Mouse (Mus musculus) frontal cortex, adult 2 months (tissue): Measurements from ENCODE around the gene Snrpb2. TPM values are rescaled to one million over a fixed set of nuclear protein-coding genes. Genes with fewer than 3 reads are reported as not detected.

Experiments used
- DNase-seq, 2 experiments: peaks; one replicate each; pipeline ENCODE4 v3.0.0; 2022; ENCODE audit warnings: low spot score in 1 of 2; ENCODE audit errors: extremely low spot score in 1 of 2
- polyA plus RNA-seq: library from polyadenylated mRNA; depleted of rRNA; stranded (reverse); fragments of >200 nt; gene quantifications from 2 replicates; pipeline ENCODE4 v1.2.3, GENCODE M21; 2012; rRNA removed

Gene Snrpb2
- 25.5 and 27.6 TPM in 2 replicates for polyA plus RNA-seq

- peak; percentile 51 to 92 for DNase-seq
These were observed at the start of gene Snrpb2 for GRCm38 (mm10) chr2:143062812-143063792. Gene Snrpb2 (plus strand): TSS chr2:143063039.

DNA sequence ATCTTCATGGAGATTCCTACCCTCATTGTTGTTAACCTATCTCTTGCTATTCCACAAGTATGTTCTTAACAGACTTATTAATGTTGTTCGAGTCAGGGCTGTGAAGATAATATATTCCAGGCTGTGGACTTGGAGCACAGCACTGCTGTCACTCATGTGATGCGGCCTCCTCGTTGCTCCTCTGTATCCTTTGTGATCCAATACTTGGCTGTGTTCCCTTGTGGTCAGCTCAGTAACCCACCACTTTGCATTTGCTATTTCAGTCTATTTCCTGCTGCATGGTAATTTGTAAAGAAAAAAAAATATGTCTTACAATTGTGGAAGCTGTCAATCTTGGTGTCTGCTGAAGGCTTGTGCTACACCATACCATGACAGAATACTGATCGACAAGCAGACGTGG, 49.8 kb upstream of the Snrpb2 start:
- DNase-seq = no peak

DNA sequence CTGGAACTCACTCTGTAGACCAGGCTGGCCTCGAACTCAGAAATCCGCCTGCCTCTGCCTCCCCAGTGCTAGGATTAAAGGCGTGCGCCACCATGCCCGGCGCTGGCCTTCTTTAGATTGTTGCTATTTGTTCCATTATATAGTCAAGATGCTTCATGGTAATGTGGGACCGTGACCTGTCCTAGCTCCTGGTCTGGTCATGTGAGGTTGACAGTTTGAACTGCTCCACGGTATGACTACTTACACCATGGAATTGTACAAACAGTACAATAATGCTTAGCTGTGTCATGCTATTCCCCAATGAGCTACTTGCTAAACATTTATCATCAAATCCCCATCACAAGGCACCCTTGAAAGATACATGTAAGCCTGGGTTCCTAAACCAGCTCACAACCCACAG, 44.8 kb upstream of the Snrpb2 start:
- no peak for DNase-seq

DNA sequence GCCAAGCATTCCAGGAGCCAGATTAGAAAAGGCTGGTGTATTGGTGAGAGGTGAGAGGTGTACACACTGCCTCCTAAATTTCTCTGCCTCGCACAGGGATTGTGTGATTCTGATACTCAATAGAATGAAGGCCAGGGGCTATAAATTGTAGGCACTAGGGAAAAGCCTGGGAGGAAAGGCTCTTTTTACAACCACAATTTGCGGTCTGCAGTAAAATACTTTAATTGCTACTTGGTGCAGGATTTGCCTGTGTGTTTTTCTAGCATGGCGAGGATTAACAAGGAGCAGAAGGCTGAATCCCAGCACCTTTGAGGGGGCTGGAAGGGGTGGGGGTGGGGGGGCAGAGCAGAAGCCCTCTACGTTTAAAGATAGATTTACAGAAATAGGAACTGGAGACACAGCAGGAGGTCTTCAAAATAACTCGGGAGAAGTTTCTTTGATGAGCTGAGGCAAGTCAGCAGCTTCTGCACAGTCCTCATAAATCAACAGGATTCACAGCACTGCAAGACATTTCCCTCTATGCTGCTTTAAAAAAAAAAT, 44.2 kb upstream of the Snrpb2 start:
- DNase-seq = no peak

GRCm38 (mm10) chr2:143019727-143020126, 43.1 kb upstream of the Snrpb2 start:
- no peak for DNase-seq

- DNase-seq = no peak
These were observed 39.5 kb upstream of the Snrpb2 start for GRCm38 (mm10) chr2:143023331-143023730.

DNA sequence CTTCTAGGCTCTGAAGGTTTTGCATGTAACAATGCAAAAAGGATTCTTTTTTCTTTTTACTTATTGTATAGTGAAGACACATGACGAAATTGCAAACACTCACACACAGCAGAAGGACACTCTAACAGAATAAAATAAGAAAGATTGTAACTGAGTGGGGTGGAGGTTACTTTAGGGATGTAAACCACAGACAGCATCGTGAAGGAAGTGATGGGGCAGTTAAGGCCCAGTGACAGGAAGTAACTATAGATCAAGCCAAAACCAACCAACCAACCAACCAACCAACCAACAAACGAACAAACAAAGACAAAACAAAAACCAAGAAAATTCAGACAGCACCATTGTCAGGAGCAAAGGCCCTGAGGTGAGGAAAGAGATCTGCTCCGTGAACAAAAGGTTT, 38.6 kb upstream of the Snrpb2 start:
- DNase-seq = no peak

- DNase-seq = no peak
These were observed 31.6 kb upstream of the Snrpb2 start for GRCm38 (mm10) chr2:143031283-143031682.

DNA sequence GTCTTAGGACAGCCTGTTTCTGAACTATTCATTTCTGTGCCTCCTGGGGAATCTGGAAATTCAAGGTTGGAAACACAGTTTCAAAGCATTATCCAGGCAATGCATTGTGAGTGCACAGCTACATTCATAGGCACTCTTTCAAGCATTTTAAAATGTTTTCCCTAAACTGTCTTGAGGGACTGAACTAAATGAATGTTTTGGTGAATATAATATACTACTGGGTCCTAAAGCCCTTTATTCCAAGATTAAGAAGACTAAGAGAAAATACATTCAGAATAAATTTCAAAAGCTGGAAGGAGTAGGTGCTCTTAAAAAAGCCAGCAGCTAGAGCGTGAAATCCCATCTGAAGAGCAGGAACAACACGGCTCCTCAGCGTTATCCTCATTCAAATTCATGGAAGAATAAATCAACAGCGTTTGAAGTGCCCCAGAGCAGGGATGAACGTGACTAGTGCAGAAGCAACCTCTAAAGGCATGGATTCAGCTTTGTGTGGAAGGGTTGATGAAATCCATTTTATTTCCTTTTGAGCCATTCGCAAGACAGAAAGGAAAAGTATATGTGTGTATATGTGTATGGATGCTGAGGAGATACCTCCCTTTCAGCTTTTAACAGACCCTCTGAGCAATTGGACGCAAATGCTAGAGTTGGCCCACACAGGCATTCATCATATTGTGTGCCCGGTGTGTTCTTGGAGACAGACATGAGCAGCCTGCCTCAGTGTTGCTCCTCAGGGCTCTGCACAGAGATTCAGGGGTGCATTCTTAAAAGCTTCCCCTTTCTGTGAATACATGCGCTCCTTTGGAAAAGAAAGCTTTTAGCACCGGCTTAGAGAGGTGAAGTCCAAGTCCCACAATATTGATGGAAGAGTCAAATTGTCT, 30.2 kb upstream of the Snrpb2 start:
- peak in 1 of 2 experiments; percentile 31 for DNase-seq

- peak in 1 of 2 experiments; percentile 51 for DNase-seq
These were observed 28.3 kb upstream of the Snrpb2 start for GRCm38 (mm10) chr2:143034350-143035085.

- DNase-seq = peak; percentile 36 to 62
These were observed 27.7 kb upstream of the Snrpb2 start for GRCm38 (mm10) chr2:143035086-143035593.

GRCm38 (mm10) chr2:143041596-143041995, 21.2 kb upstream of the Snrpb2 start:
- no peak for DNase-seq

DNA sequence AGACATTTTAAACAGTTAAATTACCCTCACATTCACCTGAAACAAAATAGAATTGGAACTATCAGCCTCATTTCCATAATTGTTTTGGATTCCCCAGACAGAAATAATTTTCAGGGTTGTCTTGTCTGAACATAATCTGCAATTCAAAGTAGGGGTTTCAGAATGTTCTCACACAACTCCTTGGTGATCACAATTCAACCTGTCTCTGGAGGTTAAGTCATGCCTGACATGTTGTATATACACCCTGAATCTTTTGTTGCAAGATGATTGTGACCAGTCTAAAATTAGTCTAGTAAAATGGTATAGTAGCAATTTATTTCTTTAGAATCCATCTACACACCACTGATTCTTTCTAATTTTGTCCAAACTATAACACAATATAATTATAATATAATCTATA, 7.6 kb upstream of the Snrpb2 start:
- no peak for DNase-seq

- DNase-seq = peak; percentile 68 to 70
These were observed 6.1 kb upstream of the Snrpb2 start for GRCm38 (mm10) chr2:143056736-143057135.

DNA sequence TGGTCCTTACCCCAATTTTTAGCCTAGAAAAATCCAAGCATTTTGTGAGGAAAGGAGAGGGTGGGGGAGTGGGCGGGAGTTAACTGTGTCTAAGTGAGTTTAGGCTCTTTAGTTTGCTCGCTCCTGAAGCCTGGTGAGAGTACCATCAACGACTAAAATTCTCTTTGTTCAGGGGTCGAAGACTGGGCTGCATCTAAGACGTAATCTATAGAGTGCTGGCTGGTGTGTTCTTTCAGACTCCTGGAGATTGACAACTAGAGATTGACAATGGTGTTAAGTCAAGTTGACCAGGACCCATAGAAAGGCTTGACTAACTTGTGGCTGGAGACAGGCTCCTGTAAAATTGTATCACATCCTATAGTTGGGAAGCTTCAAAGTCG, 417 bp upstream of the Snrpb2 start:
- no peak for DNase-seq

GRCm38 (mm10) chr2:143065914-143066313, 3.1 kb downstream of the Snrpb2 start:
- DNase-seq = no peak

GRCm38 (mm10) chr2:143078198-143078851, 15.5 kb downstream of the Snrpb2 start, which contains the start of gene Otor:
Gene Otor (plus strand): TSS chr2:143078473.
- no peak for DNase-seq

GRCm38 (mm10) chr2:143081693-143082092, 18.9 kb downstream of the Snrpb2 start:
- DNase-seq = no peak

DNA sequence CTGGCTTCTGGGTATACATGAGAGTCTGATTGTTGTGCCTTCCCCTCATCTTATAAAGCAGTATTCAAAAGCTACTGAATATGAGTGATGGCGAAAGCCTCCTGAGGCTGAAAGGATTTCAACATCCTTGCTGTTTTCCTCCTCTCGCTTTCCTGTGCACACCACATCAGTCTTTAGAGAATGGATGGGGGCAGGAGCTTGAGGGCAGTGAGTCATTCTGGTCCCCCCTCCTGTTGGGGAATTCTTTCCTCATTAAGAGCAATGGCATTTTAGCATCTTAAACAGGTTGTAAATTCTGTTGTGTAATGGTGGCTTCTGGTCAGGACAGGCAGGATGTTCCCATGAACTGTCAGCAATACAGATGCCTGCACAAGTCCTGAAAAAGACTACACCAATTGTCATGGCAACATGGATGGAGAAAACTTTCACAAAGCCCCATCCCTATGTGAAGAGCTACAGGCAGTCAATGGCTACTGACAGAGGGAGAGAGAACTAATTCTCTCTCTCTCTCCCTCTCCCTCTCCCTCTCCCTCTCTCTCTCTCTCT, 22.1 kb downstream of the Snrpb2 start:
- DNase-seq = no peak
